Mouse (Mus musculus) heart, embryonic 12.5 days (tissue): ENCODE measurements at regions not wholly inside any gene's neighbourhood (a gene's known extent, or its start where the extent isn't known, plus 50 kb on each side); places are given as distances from the start of the nearest gene placed in this dataset.

ENCODE experiments used
- ATAC-seq: fragments of 200-750 bp; cut with Nextera tagmentation; 2 replicates; pipeline ENCODE4 v1.8.0; 2017; ENCODE audit warnings: moderate TSS enrichment, moderate library complexity; ENCODE audit not compliant: insufficient number of reproducible peaks, low FRiP score
- H3K27ac ChIP-seq: fragments of 300-500 bp; sonication (generic); 2 replicates; pipeline ENCODE4 v1.5.1; 2016; ENCODE audit warnings: mild to moderate bottlenecking, moderate library complexity; ENCODE audit not compliant: poor library complexity, severe bottlenecking
- H3K27me3 ChIP-seq: fragments of 300-500 bp; sonication (generic); replicated peaks from 2 replicates; pipeline ENCODE4 v1.6.1; 2016; ENCODE audit warnings: mild to moderate bottlenecking, moderate library complexity
- H3K36me3 ChIP-seq: fragments of 300-500 bp; sonication (generic); 2 replicates; pipeline ENCODE4 v1.6.1; 2016; ENCODE audit warnings: mild to moderate bottlenecking, moderate library complexity
- H3K4me1 ChIP-seq: fragments of 300-500 bp; sonication (generic); replicated peaks from 2 replicates; pipeline ENCODE4 v1.6.1; 2016; ENCODE audit warnings: mild to moderate bottlenecking
- H3K4me2 ChIP-seq: fragments of 300-500 bp; sonication (generic); 2 replicates; pipeline ENCODE4 v1.6.1; 2016; ENCODE audit warnings: mild to moderate bottlenecking, moderate library complexity
- H3K4me3 ChIP-seq: fragments of 300-500 bp; sonication (generic); 2 replicates; pipeline ENCODE4 v1.5.1; 2016; ENCODE audit warnings: mild to moderate bottlenecking
- H3K9ac ChIP-seq: fragments of 300-500 bp; sonication (generic); 2 replicates; pipeline ENCODE4 v1.6.1; 2016; ENCODE audit warnings: mild to moderate bottlenecking, moderate library complexity
- H3K9me3 ChIP-seq: fragments of 300-500 bp; sonication (generic); replicated peaks from 2 replicates; pipeline ENCODE4 v1.6.1; 2016; ENCODE audit warnings: mild to moderate bottlenecking, moderate library complexity
- WGBS: fragments of 180-500 bp; shearing (Covaris S2); methylation state at CpG from one replicate; pipeline ENCODE4 v1.1.7; 2016; 5-methylcytosine and 5-hydroxymethylcytosine counted together

- Histone ChIP-seq H3K27me3 (peaks cover 4% of the 10 kb centered on the region; the same call in 1 of the 2 replicates), H3K9ac (no peak overlapping the region), H3K4me3 (no peak overlapping the region), H3K36me3 (no peaks in the 10 kb centered on the region), H3K9me3 (no peaks in the 10 kb centered on the region), H3K4me1 (no peaks in the 10 kb centered on the region), H3K27ac (no peak overlapping the region), H3K4me2 (no peak overlapping the region)
- WGBS, result 90% methylated on average over 10 of the region's 10 CpGs
- ATAC-seq, result no peak
Measured at GRCm38 (mm10) chr1:190453549-190453948, 283.0 kb upstream of the Prox1 start.

DNA sequence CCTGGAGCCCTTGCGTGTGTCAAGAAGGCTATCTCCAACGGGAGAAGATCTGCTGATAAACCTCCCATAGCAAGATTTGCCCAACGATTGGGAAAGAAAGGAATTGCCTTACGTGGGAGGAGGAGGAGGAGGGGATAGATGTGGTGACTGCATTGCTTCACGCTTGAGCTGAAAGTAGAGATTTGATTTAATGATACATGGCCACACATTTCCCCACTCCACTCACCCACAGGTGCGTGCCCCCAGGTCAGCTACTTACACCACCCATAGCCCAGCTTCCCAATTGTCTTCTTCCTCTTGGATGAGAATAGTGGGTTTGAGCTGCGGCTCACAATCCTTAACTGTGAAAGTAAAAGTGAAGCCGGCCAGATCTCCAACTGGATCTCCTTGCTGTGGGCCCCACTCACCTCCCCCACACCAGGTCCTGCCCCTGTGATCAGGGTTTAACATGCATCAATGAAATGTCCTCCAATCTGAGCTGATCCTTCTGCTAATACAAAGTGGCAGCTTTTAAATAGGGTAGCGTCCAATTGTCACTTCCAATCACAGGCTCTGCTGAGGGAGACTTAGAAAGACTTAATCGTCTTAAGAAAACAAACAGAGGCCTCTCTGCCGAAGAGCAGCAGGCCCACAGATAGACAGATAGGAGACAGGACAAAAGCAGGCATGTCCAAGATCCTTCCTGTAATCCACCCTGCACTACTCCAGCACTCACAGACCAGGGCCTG, 281.8 kb upstream of the Prox1 start:
- H3K4me2 ChIP-seq, result no peak overlapping the region
- H3K9me3 ChIP-seq, result no peaks in the 10 kb centered on the region
- H3K9ac ChIP-seq, result no peak overlapping the region
- no peak overlapping the region for H3K27ac ChIP-seq
- no peaks in the 10 kb centered on the region for H3K36me3 ChIP-seq
- no peaks in the 10 kb centered on the region for H3K4me1 ChIP-seq
- peaks cover 17% of the 10 kb centered on the region for H3K27me3 ChIP-seq
- ATAC-seq, result no peak
- 50% methylated on average over 11 of the region's 11 CpGs for WGBS
- H3K4me3 ChIP-seq, result no peak overlapping the region

DNA sequence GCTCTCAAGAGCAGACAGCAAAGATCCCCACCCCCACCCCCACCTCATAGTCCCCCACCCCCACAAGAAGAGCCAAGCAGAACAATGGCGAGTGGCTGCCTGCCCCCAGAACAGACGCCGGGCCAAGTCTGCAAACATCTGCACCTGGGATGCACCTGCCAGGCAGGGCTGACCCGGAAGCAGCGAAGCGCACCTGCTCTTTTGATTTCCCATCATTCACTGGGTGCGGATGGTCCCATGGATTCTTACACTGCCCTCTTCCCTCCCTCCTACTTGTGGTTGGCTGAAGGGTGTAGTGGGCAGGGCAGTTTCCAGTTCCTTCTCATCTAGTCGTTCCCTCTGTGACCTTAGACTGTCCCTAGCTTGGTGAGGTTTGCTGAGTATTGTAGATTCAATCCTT, 277.7 kb upstream of the Prox1 start:
- no peak for ATAC-seq
- no peak overlapping the region for H3K4me3 ChIP-seq
- no peak overlapping the region for H3K9ac ChIP-seq
- H3K27ac ChIP-seq, result no peak overlapping the region
- H3K4me1 ChIP-seq, result no peaks in the 10 kb centered on the region
- H3K9me3 ChIP-seq, result no peaks in the 10 kb centered on the region
- whole genome bisulfite sequencing, result 18% methylated on average over 8 of the region's 8 CpGs
- peaks cover 24% of the 10 kb centered on the region for H3K27me3 ChIP-seq
- H3K36me3 ChIP-seq, result no peaks in the 10 kb centered on the region
- H3K4me2 ChIP-seq, result no peak overlapping the region

DNA sequence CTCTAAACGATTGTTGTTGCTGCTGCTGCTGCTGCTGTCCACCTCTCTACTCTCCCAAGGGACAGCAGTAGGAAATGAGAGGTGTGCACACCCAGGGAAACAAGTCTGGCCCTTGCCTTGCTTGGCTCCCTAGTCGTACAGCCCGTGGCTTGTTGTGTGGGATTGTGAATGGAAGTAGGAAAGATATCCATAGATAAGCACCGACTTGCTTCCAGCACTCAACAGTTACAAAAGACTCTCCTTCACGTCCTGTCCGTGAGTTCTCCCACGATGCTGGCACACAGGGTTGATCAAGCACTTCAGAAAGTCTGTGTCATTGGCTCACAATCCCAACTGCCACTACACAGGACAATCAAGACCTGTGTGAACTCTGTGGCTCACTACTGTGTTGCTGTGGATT, 276.7 kb upstream of the Prox1 start:
- 39% methylated on average over 7 of the region's 7 CpGs for WGBS
- H3K4me1 ChIP-seq, result no peaks in the 10 kb centered on the region
- no peak overlapping the region for H3K9ac ChIP-seq
- ATAC-seq, result no peak
- no peaks in the 10 kb centered on the region for H3K9me3 ChIP-seq
- no peak overlapping the region for H3K4me2 ChIP-seq
- H3K27ac ChIP-seq, result no peak overlapping the region
- no peak overlapping the region for H3K4me3 ChIP-seq
- H3K27me3 ChIP-seq, result peaks cover 24% of the 10 kb centered on the region
- H3K36me3 ChIP-seq, result no peaks in the 10 kb centered on the region

DNA sequence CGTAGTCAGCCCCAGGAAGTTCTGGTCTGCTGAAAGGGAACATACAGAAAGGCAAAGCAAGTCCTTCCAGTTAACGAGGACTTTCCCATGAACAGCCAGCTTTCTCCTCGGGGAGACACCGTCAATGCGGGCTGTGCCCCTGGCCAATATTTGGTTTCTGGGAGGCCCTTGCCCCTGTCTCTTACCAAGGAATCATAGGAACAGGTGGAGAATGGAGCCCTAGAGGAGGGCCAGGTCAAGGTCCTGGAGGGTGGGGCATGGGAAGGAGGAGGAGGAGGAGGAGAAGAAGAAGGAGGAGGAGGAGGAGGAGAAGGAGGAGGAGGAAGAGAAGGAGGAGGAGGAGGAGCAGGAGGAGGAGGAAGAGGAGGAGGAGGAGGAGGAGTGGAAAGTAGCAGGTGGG, 276.2 kb upstream of the Prox1 start:
- H3K4me3 ChIP-seq, result no peak overlapping the region

GRCm38 (mm10) chr1:190444366-190444765, 273.9 kb upstream of the Prox1 start:
- Histone ChIP-seq H3K9me3 (no peaks in the 10 kb centered on the region), H3K27me3 (peaks cover 30% of the 10 kb centered on the region), H3K36me3 (no peaks in the 10 kb centered on the region), H3K4me2 (no peak overlapping the region), H3K27ac (no peak overlapping the region), H3K4me1 (peaks cover 4% of the 10 kb centered on the region; the same call in 1 of the 2 replicates), H3K4me3 (no peak overlapping the region), H3K9ac (no peak overlapping the region)
- ATAC-seq, result no peak
- 48% methylated on average over 9 of the region's 9 CpGs for WGBS

More for the DNA sequence above, 276.2 kb upstream of the Prox1 start:
- WGBS, result 81% methylated on average over 5 of the region's 5 CpGs
- H3K27me3 ChIP-seq, result peaks cover 25% of the 10 kb centered on the region
- no peak overlapping the region for H3K4me2 ChIP-seq
- H3K36me3 ChIP-seq, result no peaks in the 10 kb centered on the region
- no peaks in the 10 kb centered on the region for H3K9me3 ChIP-seq
- no peak for ATAC-seq
- H3K4me1 ChIP-seq, result no peaks in the 10 kb centered on the region
- no peak overlapping the region for H3K27ac ChIP-seq
- H3K9ac ChIP-seq, result no peak overlapping the region

DNA sequence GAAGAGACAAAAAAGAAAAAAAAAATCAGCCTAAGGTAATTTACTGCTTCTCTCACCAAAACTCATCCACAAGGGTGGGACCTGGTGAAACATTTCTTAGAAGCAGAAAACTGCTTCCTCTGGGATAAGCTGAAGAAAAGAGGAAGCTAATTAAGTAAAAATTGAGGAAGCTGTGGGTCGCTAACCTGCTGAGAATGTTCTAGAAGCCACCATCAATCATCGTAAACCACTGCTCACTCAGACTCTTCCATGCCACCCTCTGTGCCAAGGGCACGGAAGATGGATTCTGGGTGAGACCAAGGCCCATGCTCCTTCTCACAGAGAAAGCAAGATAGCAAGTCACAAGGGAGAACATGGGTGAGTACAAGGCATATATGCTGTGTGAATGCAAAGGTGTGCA, 272.7 kb upstream of the Prox1 start:
- 81% methylated on average over 3 of the region's 3 CpGs for WGBS
- Histone ChIP-seq H3K4me1 (peaks cover 8% of the 10 kb centered on the region; the same call in 1 of the 2 replicates), H3K9ac (no peak overlapping the region), H3K27me3 (peaks cover 27% of the 10 kb centered on the region), H3K4me3 (no peak overlapping the region), H3K4me2 (no peak overlapping the region), H3K27ac (no peak overlapping the region), H3K36me3 (no peaks in the 10 kb centered on the region), H3K9me3 (no peaks in the 10 kb centered on the region)
- ATAC-seq, result no peak

- H3K27ac ChIP-seq, result no peak overlapping the region
- H3K9me3 ChIP-seq, result no peaks in the 10 kb centered on the region
- no peak overlapping the region for H3K4me2 ChIP-seq
- peaks cover 16% of the 10 kb centered on the region; the same call in 1 of the 2 replicates for H3K27me3 ChIP-seq
- H3K9ac ChIP-seq, result no peak overlapping the region
- H3K4me1 ChIP-seq, result peaks cover 8% of the 10 kb centered on the region; the same call in 1 of the 2 replicates
- H3K4me3 ChIP-seq, result no peak overlapping the region
- ATAC-seq, result no peak
- 67% methylated on average over 4 of the region's 4 CpGs for WGBS
- H3K36me3 ChIP-seq, result no peaks in the 10 kb centered on the region
Measured at GRCm38 (mm10) chr1:190442166-190442565, 271.7 kb upstream of the Prox1 start.

GRCm38 (mm10) chr1:190438789-190439188, 268.3 kb upstream of the Prox1 start:
- H3K9ac ChIP-seq, result no peak overlapping the region
- no peaks in the 10 kb centered on the region for H3K9me3 ChIP-seq
- no peak overlapping the region for H3K27ac ChIP-seq
- WGBS, result 44% methylated on average over 2 of the region's 2 CpGs
- no peak overlapping the region for H3K4me2 ChIP-seq
- no peaks in the 10 kb centered on the region for H3K36me3 ChIP-seq
- H3K4me3 ChIP-seq, result no peak overlapping the region
- 0 out of 2 replicates have a peak, but pooled peaks cover 6% of the 10 kb centered on the region for H3K27me3 ChIP-seq
- peaks cover 8% of the 10 kb centered on the region; the same call in 1 of the 2 replicates for H3K4me1 ChIP-seq
- peak; percentile 39; the same call in 1 of the 2 replicates for ATAC-seq

- peak; percentile 29; the same call in 1 of the 2 replicates for ATAC-seq
- Histone ChIP-seq H3K9me3 (peaks cover 8% of the 10 kb centered on the region; the same call in 1 of the 2 replicates), H3K27ac (no peak overlapping the region), H3K4me3 (no peak overlapping the region), H3K27me3 (peaks cover 3% of the 10 kb centered on the region; the same call in 1 of the 2 replicates), H3K4me1 (peaks cover 3% of the 10 kb centered on the region), H3K36me3 (no peaks in the 10 kb centered on the region), H3K9ac (no peak overlapping the region), H3K4me2 (no peak overlapping the region)
- 42% methylated on average over 9 of the region's 9 CpGs for WGBS
Measured at GRCm38 (mm10) chr1:190422874-190423273, 252.4 kb upstream of the Prox1 start.

- H3K9me3 ChIP-seq, result peaks cover 8% of the 10 kb centered on the region; the same call in 1 of the 2 replicates
- 64% methylated on average over 13 of the region's 13 CpGs for WGBS
- no peak overlapping the region for H3K4me3 ChIP-seq
- peaks cover 9% of the 10 kb centered on the region; the same call in 1 of the 2 replicates for H3K27me3 ChIP-seq
- no peaks in the 10 kb centered on the region for H3K36me3 ChIP-seq
- H3K9ac ChIP-seq, result no peak overlapping the region
- no peak overlapping the region for H3K4me2 ChIP-seq
- H3K27ac ChIP-seq, result no peak overlapping the region
- no peak for ATAC-seq
- peaks cover 6% of the 10 kb centered on the region for H3K4me1 ChIP-seq
Measured at GRCm38 (mm10) chr1:190419709-190420108, 249.2 kb upstream of the Prox1 start.
